Comparison of ENCODE assay signal across 23 mouse cellular contexts in genomic region chr5:107648552-107649125, GRCm38 (mm10). TPM values are rescaled to one million over a fixed set of nuclear protein-coding genes. Genes with fewer than 3 reads are reported as not detected.
A peak's percentile ranks its signal among the peaks of the same experiment; 100 is the strongest.
DNase-seq lines count a peak whose midpoint lies in the region; ATAC-seq and TF ChIP-seq lines count a peak whose summit lies in the region.
"Had no signal": no experiment of that assay in that cellular context is flagged by ENCODE, and none has a peak within 500 bp of the region (broad histone marks: within the 10 kb centered on the region; RNA-seq: fewer than 3 reads in every experiment).

No protein-coding gene starts in this region.

- H3K27me3 ChIP-seq in MEL (ENCODE audit: control insufficient read depth in 1 of 2, insufficient read depth in 2 of 2, low read length in 2 of 2), result no peaks in the 10 kb centered on the region
- H3K27me3 ChIP-seq: heart, embryonic 12.5 days; hindbrain, embryonic 13.5 days; midbrain, embryonic 12.5 days; neural tube, embryonic 15.5 days; stomach, embryonic 15.5 days had no signal

- no peaks in the 10 kb centered on the region for H3K9me3 ChIP-seq in MEL (replicated peaks; ENCODE audit: insufficient read depth, low read length)
- H3K9me3 ChIP-seq: heart, embryonic 12.5 days; hindbrain, embryonic 13.5 days; midbrain, embryonic 12.5 days; neural tube, embryonic 15.5 days; stomach, embryonic 15.5 days had no signal

- no peak for TF ChIP-seq RAD21 in MEL (IDR thresholded peaks at IDR 0.05; ENCODE audit: low read depth, low read length)

- no peaks in the 10 kb centered on the region for H3K79me2 ChIP-seq in MEL (ENCODE audit: control insufficient read depth, insufficient read depth, low read length, poor library complexity)

- ATAC-seq in megakaryocyte, adult 5-6 weeks (ENCODE audit: poor library complexity, severe bottlenecking), result peak; percentile 17; the same call in 1 of the 2 replicates

- H3K4me1 ChIP-seq in MEL (ENCODE audit: control insufficient read depth in 1 of 2, insufficient read depth in 2 of 2, low read length in 2 of 2), result peaks cover 39 to 44% of the 10 kb centered on the region in 2 experiments
- H3K4me1 ChIP-seq: heart, embryonic 12.5 days; hindbrain, embryonic 13.5 days; midbrain, embryonic 12.5 days; neural tube, embryonic 15.5 days; stomach, embryonic 15.5 days had no signal

- H3K4me3 ChIP-seq in MEL (ENCODE audit: control insufficient read depth in 1 of 2, insufficient read depth in 1 of 2, low read depth in 2 of 2, low read length in 2 of 2), result no peak overlapping the region
- no peak overlapping the region for H3K4me3 ChIP-seq in left cerebral cortex, adult 2 months
- H3K4me3 ChIP-seq: heart, embryonic 12.5 days; hindbrain, embryonic 13.5 days; midbrain, embryonic 12.5 days; neural tube, embryonic 15.5 days; stomach, embryonic 15.5 days had no signal

- no peak overlapping the region for H3K9ac ChIP-seq in MEL (ENCODE audit: control insufficient read depth, low read depth, low read length, poor library complexity, severe bottlenecking)
- H3K9ac ChIP-seq: heart, embryonic 12.5 days; hindbrain, embryonic 13.5 days; midbrain, embryonic 12.5 days; neural tube, embryonic 15.5 days; stomach, embryonic 15.5 days had no signal

- H3K27ac ChIP-seq in MEL (ENCODE audit: control insufficient read depth, low read depth, low read length), result no peak overlapping the region
- no peak overlapping the region for H3K27ac ChIP-seq in left cerebral cortex, adult 2 months
- H3K27ac ChIP-seq: hindbrain, embryonic 13.5 days; kidney, postnatal 0 days; midbrain, embryonic 12.5 days; neural tube, embryonic 15.5 days; stomach, embryonic 15.5 days had no signal

- H3K36me3 ChIP-seq in MEL (ENCODE audit: control insufficient read depth in 1 of 2, insufficient read depth in 2 of 2, low read length in 2 of 2), result peaks cover 1 to 41% of the 10 kb centered on the region in 2 experiments; a peak in 3 of 4 replicates
- H3K36me3 ChIP-seq: heart, embryonic 12.5 days; midbrain, embryonic 12.5 days; stomach, embryonic 15.5 days had no signal

- TF ChIP-seq POLR2A in MEL (IDR thresholded peaks at IDR 0.05; ENCODE audit: control insufficient read depth in 1 of 2, insufficient read depth in 1 of 2, low read depth in 1 of 2, low read length in 2 of 2, poor library complexity in 1 of 2), result no peak

- TF ChIP-seq CTCF in MEL (IDR thresholded peaks at IDR 0.05 in 2 of 3, conservative IDR thresholded peaks at IDR 0.05 in 1 of 3; ENCODE audit: control insufficient read depth in 1 of 3, insufficient read depth in 1 of 3, low read depth in 2 of 3, low read length in 3 of 3, poor library complexity in 1 of 3, severe bottlenecking in 1 of 3), result no peak
- TF ChIP-seq CTCF in left cerebral cortex, adult 2 months (IDR thresholded peaks at IDR 0.05), result no peak

- TF ChIP-seq EP300 in MEL (IDR thresholded peaks at IDR 0.05; ENCODE audit: low read depth in 1 of 2, low read length in 2 of 2), result no peak; a peak in 1 of 4 replicates

- intact Hi-C loops in left cerebral cortex, postnatal 4 days (cut with DNase I), result no loop called here
- intact Hi-C loops in left cerebral cortex, adult 2 months (cut with DNase I), result no loop called here

- peak; percentile 8 for DNase-seq in kidney, adult 9 months
- no peak for DNase-seq in kidney, postnatal 14 days
- peak; percentile 45 for DNase-seq in MEL (ENCODE audit: low read depth, low spot score)
- DNase-seq in thymus, postnatal 4 days, result peak; percentile 38
- DNase-seq in left cerebral cortex, postnatal 4 days, result no peak
- no peak for DNase-seq in left cerebral cortex, adult 2 months (ENCODE audit: extremely low spot score in 1 of 2, low spot score in 2 of 2)
- no peak for DNase-seq in layer of hippocampus, adult 9-11 months
- DNase-seq: adrenal gland, postnatal 36 days; B cell, adult 2 months; cerebellum, adult 11-12 months; cerebellum, postnatal 25 days; heart, postnatal 14 days; kidney, adult 11 months; lung, adult 2 months; lung, postnatal 36 days; right cerebral cortex, postnatal 25 days had no signal

TF ChIP-seq in MEL, 35 proteins besides CTCF, POLR2A, EP300 and RAD21:
- no peak for TF ChIP-seq HCFC1 (IDR thresholded peaks at IDR 0.05; ENCODE audit: low read depth, low read length)
- TF ChIP-seq RCOR1 (IDR thresholded peaks at IDR 0.05; ENCODE audit: low read depth, low read length), result peak; percentile 37; the same call in 1 of the 2 replicates

RNA-seq across cellular contexts. Expression of gene Glmn, which starts 51.0 kb away (rescaled TPM):
- total RNA-seq in MEL (2012; rRNA removed), result 7.3 and 7.8 TPM in 2 replicates
- 1 to 10 TPM in 1 of 2 experiments, not detected in 1; 7.9 TPM for polyA plus RNA-seq in MEL (2012; ENCODE audit: insufficient read depth in 1 of 2, insufficient read length in 2 of 2, low read depth in 1 of 2, low replicate concordance in 2 of 2, missing spikeins in 1 of 2)
- 6.0 and 6.6 TPM in 2 replicates for total RNA-seq in megakaryocyte, adult 5-6 weeks (2015)
- 2.8 and 3.9 TPM in 2 replicates for total RNA-seq in megakaryocyte, adult 5-6 weeks (2017)
- total RNA-seq in left cerebral cortex, postnatal 4 days (2021), result 10 to 100 TPM; 25.8 to 27.7 TPM
- 10 to 100 TPM; 22.4 TPM for total RNA-seq in left cerebral cortex, adult 2 months (2021)

RNA-seq across cellular contexts. Expression of gene Rpap2, which starts 51.5 kb away (rescaled TPM):
- 13.4 and 13.8 TPM in 2 replicates for total RNA-seq in MEL (2012; rRNA removed)
- polyA plus RNA-seq in MEL (2012; ENCODE audit: insufficient read depth in 1 of 2, insufficient read length in 2 of 2, low read depth in 1 of 2, low replicate concordance in 2 of 2, missing spikeins in 1 of 2), result 10 to 100 TPM in 1 of 2 experiments, not detected in 1; 10.8 TPM
- 8.2 and 10.1 TPM in 2 replicates for total RNA-seq in megakaryocyte, adult 5-6 weeks (2015)
- 9.9 and 11.7 TPM in 2 replicates for total RNA-seq in megakaryocyte, adult 5-6 weeks (2017)
- total RNA-seq in left cerebral cortex, postnatal 4 days (2021), result 10 to 100 TPM; 19.9 to 21.8 TPM
- 10 to 100 TPM; 22.4 to 23.5 TPM for total RNA-seq in left cerebral cortex, adult 2 months (2021)

Comparison
In these comparisons a context has a peak if more than half of its experiments do, and no peak if none do; other contexts are left out.
1. DNase-seq: peak in kidney, adult 9 months (single experiment), MEL (single experiment) and thymus, postnatal 4 days (single experiment); none in kidney, postnatal 14 days (single experiment), left cerebral cortex, postnatal 4 days (single experiment), left cerebral cortex, adult 2 months (0 of 2) and layer of hippocampus, adult 9-11 months (single experiment).